Mouse (Mus musculus) layer of hippocampus, postnatal 36 days (tissue): Measurements from ENCODE around the gene Copg1. TPM values are rescaled to one million over a fixed set of nuclear protein-coding genes. Genes with fewer than 3 reads are reported as not detected.
A peak's percentile ranks its signal among the peaks of the same experiment; 100 is the strongest.
"Not testable (repeated sequence)": the region's sequence is repeated elsewhere in the genome, so short reads cannot be mapped to it uniquely, and the experiment has no call there.

Experiments used
- DNase-seq, 2 experiments: peaks; one replicate each; pipeline ENCODE4 v3.0.0; 2022
- total RNA-seq, 2 experiments: library from RNA; stranded (reverse); gene quantifications; 2 replicates each; pipeline ENCODE4 v1.2.3; 2021

The Copg1 gene
- total RNA-seq, 2 experiments from 2014 or later: 238 to 252 TPM

DNA sequence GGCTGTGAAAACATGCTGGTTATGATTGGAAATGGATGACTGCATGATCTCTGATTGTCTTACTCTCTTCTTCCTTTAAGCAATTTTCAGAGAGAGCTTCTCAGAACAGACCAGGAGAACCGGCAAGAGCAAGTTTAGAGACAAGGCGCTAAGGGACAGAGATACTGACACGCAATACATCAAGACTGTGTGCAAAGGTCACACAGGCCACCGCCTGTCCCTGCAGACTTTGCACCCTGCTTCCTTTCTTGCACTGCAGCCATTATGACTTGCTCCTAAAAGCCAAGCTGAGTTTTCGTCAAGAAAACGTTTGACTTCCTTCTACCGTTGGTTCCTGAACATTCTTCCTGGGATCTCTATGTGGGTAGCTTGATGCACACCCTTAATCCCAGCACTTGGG, 12.1 kb upstream of the Copg1 start:
- no peak for DNase-seq

DNA sequence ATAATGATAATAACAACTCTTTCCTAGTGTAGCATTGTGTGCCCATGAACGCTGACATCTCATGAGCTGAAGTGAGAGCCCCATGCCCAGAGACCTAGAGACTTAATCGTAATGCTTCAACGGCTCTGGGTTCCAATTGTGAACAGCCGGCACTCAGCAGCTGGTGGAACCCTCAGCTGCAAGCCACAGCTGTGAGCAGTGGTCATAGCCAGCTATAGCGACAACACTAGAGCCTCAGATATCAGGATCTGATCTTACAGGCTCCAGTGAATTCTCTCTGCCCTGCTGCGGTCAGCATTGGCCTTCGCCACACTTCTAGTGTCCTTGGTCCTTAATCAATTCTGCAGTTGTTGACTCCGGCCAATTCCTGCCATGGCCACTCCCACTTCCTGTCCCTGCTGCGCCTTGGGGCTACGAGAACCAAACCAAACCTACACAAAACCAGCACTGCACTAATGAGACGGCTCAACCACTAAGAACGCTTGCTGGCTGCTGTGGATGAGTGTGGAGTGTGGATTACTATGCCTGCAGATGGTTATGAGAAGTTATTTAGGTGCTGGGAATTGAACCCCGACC, 11.5 kb upstream of the Copg1 start:
- no peak for DNase-seq

DNA sequence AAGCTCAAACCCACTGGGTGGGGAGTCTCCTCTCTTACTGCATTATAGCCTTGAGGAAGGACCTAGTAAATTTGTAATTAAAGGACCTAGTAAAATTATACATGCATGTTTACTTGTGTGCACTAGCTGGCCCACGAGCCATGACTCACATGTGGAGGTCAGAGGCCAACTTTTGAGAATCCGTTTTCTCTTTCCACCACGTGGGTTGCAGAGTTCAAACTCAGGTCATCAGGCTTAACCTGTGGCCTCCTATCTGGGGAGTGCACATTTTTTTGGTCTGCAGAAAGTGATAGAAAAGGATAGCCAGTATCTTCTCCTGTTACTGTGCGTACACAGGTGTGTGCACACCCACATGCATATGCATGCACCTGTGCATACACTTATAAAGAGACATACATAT, 8.6 kb upstream of the Copg1 start:
- DNase-seq: no peak

DNA sequence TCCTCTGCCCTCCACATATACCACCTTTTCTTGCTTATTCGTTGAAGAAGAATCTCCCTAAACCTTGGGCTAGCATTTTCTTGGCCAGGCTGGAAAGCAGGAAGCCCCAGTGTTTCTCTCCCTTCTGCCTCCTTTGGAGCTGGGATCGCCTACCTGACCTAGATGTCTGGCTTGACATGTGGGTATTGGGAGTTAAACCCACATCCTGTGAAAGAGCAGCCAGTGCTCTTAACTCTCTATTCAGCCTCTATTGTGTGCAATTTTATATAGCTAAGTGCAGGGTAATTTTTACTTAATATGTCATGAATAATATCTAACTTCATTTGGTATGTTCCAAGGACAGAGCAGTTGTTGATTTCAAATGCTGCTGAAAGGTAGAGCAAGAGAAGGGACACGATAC, 8.0 kb upstream of the Copg1 start:
- DNase-seq: no peak

GRCm38 (mm10) chr6:87882221-87882620, 5.4 kb upstream of the Copg1 start:
- DNase-seq: no peak

DNA sequence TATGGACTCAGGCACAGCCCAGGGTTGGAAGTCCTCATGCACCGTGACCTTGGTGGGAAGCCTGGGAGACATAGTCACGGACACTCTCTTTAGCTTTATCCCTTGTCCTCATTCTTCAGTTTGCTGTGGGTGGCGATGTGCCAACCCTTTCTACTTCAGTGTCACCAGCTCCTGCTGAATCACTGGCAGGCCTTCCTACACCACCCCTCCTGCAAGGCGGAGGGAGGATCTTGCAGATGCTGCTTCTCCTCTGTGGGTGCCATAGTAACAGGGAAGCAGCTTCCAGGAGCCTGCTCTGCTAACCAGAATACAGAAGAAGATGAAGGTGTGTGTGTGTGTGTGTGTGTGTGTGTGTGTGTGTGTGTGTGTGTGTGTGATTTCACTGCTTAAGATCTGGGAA, 4.8 kb upstream of the Copg1 start:
- DNase-seq: peak; percentile 33 to 55

- DNase-seq: no peak
Observed at GRCm38 (mm10) chr6:87886721-87887120, 893 bp upstream of the Copg1 start.

DNA sequence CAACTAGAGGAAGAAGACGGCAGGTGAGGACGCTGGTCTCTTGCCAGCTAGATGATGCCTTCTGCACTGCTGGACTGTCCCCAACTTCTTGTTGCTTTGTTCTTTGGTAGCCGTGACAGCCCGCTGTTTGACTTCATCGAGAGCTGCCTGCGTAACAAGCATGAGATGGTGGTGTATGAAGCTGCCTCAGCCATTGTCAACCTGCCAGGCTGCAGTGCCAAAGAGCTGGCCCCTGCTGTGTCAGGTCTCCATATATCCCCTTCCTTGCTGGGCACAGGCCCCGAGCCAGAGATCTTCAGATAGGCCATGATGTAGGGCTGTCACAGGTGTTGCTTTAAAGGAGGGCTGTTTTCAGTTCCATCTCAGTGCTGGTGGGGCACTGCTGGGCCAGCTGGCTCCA, 6.3 kb downstream of the Copg1 start:
- no peak for DNase-seq

GRCm38 (mm10) chr6:87898028-87898427, 10.4 kb downstream of the Copg1 start:
- peak; percentile 31 to 41 for DNase-seq

DNA sequence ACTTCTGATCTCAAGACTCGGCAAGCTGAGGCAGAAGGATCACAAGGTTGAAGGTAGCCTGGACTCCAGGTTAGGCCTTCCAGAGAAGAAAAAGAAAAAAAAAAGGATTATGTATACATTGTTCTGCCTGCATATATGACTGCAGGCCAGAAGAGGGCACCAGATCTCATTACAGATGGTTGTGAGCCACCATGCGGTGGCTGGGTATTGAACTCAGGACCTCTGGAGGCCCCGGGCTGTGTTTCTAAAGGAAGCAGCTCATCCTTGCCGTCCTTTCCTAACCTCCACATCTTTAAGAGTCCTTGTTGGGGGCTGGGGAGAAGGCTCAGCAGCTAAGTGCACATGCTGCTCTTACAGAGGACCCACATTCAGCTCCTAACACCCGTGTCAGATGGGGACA, 19.0 kb downstream of the Copg1 start:
- DNase-seq: no peak

- DNase-seq: no peak
Observed at GRCm38 (mm10) chr6:87909181-87909580, 21.6 kb downstream of the Copg1 start.

DNA sequence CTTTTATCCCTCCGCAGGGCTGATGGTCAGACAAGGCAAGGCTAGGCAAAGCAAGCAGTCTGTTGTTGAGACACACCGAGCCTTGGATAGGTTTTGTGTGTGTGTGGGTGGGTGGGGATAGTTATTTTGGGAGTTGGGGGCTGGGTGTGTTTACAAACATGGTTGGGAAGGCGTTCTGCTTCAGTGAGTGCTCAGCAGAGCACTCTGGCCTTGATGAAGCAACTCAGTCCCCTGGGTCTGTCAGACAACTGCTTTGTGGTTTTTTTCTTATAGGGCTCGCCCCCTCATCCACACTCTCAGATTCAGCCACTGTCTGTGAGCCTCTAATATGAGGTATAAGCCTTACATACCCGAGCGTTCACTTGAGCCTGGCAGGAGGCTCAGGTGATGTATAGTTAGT, 23.9 kb downstream of the Copg1 start:
- DNase-seq: no peak

DNA sequence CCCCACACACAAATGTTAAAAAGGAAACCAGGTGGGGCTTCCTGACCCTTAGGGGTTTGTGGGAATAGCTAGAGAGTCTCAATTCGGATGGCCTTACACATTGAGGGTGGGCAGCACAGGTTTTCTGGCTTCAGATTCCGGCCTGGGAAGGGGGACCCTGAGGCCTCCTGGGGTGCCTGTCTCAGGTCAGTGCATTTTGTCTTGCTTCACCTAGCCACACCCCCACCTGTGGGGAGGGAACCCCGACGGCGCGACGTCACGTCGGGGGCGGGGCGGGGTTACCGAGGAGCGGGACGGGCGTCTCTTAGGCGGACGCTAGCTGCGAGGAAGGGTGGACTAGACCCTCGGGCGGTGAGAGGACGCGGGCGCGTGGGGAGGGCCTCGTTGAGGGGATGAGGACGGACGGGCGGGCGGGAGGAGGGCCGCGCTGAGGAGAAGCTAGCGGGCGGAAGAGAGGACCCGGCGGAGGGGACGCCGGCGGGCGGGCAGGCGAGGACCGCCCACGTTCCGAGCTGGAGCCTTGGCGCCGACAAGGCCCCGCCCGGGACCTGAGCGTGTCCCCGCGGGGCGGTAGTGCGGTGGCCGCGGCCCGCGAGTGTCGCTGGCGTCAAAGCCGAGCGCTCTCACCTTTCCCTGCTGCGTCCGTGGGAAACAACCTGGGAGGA, 26.2 kb downstream of the Copg1 start, which contains the start of gene Hmces:
Gene Hmces, plus strand, starts transcription at position 275 of the 665 bp plus-strand sequence.
- peak; percentile 53 to 57 for DNase-seq

DNA sequence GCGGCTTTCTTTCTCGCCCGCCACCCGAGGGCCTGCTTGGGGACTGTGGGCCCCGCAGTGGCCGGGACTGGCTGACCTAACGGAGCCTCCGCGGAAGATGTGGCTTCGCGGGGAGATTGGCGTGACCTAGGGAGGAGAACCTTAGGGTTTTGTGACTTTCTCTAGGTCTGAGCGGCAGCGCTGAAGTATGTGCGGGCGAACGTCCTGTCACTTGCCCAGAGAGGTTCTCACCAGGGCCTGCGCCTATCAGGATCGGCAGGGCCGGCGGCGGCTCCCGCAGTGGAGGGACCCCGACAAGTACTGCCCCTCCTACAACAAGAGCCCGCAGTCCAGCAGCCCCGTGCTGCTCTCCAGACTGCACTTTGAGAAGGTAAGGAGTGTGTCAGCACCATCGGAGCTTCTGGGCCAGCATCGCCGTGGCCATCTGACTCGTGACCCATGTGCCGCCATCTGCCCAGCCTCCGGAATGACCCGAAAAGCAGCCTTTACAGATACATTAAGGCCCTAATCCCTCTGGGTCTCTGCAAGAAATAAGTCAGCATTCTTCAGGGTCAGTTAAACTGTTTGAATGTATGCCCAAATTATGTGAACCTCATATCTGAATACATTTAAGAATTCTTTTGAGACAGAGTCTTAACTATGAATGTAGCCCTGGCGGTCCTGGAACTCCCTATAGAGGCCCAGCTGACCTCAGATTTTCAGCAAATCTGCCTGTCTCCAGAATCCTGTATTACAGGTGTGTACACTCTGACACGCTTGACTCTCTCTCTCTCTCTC, 26.9 kb downstream of the Copg1 start:
- DNase-seq: peak in 1 of 2 experiments; percentile 37

- no peak for DNase-seq
Observed at GRCm38 (mm10) chr6:87915939-87916338, 28.3 kb downstream of the Copg1 start.

DNA sequence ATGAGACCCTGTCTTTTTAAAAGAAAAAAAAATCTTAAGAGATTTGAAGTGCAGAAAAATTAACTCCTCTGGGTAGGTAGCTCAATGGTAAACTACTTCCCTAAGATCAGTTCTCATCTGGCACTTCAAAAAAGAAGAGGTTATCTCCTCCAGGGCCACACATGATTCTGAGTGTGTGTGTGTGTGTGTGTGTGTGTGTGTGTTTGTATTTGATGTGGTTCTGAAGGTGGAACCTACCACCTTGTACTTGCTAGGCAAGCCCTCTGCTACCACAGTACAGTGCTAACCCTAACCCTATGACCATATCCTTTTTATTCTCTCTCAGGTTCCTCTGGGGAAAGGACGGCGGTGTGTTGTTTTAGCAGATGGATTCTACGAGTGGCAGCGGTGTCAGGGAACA, 33.6 kb downstream of the Copg1 start:
- DNase-seq: no peak

DNA sequence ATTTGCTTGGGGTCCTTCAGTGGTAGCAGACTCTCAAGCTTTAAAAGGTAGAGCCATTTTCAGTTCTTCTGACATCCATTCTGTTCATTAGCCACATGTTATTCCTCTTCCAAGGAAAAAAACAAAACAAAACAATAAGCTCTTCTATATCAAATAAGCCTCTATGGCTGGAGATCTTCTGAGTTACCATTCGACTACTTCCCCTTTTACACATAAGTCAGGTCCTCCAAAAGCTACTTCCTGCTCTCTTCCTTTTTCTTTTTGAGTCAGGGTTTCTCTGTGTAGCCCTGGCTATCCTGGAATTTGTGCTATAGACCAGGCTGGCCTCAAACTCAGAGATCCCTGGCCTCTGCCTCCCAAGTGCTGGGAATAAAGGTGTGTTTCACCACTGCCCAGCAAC, 36.0 kb downstream of the Copg1 start:
- no peak for DNase-seq

GRCm38 (mm10) chr6:87935037-87935436, 47.4 kb downstream of the Copg1 start:
- no peak for DNase-seq

DNA sequence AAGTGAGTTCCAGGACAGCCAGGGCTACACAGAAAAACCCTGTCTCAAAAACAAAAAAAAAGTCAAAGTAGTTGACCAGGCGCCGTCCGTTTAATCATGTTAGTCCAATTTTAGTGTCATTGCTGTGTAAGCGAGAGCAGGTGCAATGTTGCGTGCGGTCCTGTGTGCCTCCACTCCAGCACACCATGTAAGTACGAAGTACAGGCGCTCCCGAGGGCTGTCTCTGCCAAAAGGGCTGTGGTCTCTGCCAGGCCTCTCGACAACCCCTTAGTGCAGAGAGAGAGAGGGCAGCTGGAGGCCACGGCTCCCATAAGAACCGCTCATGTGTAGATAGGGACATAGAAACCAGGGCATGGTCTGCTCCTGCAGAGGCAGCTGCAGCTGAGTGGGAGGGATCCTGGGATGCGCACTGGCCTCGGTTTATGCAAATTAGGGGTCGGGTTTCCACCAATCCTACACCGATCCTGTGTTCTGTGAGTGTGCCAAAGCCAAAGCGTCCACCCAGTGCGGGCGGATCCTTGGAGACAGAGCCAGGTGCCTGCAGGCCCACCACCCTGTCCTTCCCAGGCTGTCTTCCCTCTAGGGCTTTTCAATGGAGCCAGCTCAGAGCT, 49.7 kb downstream of the Copg1 start:
- DNase-seq: no peak

DNA sequence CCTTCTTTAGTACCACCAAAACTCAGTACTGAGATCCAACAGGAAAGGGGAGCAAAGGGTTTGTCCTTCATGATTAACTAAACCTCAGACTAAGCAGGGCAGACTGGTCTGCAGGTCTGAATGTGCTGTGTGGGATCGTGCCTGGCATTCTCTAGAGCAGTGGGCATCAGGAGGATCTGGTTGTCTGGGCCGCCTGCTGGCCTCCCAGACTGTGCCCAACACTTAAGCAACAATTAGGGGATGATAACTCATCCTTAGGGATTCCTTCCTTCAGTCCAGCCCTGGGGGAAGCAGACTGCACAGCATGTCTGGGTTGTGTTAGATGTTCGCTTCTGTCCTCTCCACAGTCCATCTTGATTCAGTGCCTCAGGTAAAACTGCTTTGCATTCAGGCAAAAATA, 51.3 kb downstream of the Copg1 start:
- DNase-seq: no peak

- DNase-seq: no peak
Observed at GRCm38 (mm10) chr6:87942179-87942578, 54.6 kb downstream of the Copg1 start.

DNA sequence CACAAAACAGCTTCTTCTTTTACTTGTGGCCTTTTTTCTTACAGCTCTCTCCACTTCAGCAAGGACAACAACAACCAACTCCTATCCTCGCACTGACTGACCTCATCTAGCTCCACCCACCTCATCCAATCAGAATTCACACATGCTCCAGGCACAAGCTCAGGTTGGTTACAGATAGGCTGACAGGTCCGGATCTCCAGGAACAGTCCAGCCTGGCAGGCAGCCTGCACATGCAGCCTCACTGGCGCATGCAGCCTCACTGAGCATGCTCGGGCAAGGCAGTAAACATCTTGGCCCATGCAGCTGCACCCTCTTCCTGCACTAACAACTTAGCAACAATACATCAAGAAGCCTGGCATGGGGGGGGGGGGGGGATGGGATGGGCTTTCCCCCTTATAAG, 74.8 kb downstream of the Copg1 start:
- not testable (repeated sequence) for DNase-seq
